Mouse (Mus musculus): ENCODE results near the gene Tsga13. TPM values are rescaled to one million over a fixed set of nuclear protein-coding genes. Genes with fewer than 3 reads are reported as not detected.

Tsga13 gene
- polyA plus RNA-seq (2017; shearing (Covaris generic)) = 0.42 TPM

GRCm38 (mm10) chr6:30915473-30915872 lies at the start of gene Tsga13:
Gene Tsga13 (minus strand): TSS chr6:30915573.

GRCm38 (mm10) chr6:30958736-30959540 lies 43.6 kb upstream of the Tsga13 start, which contains the start of gene Klf14:
Gene Klf14 (minus strand): TSS chr6:30959078.

DNA sequence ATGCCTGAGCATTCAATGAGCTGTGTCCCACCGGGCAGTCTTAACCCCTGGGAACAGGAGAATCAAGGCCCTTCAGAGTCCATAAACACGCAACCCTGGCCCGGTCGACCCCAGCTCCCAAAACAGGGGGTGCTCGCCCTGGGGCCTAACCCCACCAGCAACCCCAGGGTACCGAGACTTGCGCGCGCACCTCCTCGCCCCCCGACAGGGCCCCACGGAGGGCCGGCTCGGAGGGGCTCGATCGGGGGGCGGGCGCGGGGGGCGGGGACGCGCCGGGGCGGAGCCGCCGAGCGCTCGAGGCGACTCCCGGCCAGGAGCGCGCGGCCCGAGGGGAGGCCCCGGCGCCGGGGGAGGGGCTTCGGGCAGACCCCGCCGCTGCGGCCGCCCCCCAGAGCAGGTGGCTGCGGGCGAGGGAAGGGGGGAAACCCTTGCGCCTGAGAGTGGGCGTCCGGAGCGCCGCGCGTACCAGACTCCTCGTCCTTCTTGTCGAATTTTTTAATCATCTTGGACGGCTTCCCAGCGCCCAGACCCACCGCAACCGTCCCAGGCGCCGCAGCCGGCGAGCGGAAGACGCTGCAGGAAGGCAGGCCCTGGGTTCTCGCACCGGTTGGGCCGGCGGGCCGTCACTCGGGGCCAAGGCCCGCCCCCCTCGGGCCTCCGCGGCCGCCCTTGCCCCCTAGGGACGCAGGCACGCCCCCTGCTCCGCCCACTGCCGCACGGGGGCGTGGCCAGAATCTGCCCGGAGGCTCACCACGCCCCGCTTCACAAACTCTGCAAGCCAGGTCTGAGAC lies 19.0 kb downstream of the Tsga13 start, which contains the start of gene Copg2:
TSS of gene Copg2 (minus strand) at position 600 of the 791 bp plus-strand sequence.

Other genes starting within 250 kb of the Tsga13 start
- gene Cep41, start 221.8 kb downstream of the Tsga13 start, polyA plus RNA-seq (2017; shearing (Covaris generic)) = 10.1 TPM
- 0.61 TPM for gene Mest, start 192.0 kb downstream of the Tsga13 start, polyA plus RNA-seq (2017; shearing (Covaris generic))
- gene Copg2, start 18.8 kb downstream of the Tsga13 start, polyA plus RNA-seq (2017; shearing (Covaris generic)) = 54.0 TPM
- not detected for gene Klf14, start 43.5 kb upstream of the Tsga13 start, polyA plus RNA-seq (2017; shearing (Covaris generic))